Mouse (Mus musculus): ENCODE results near the gene Gm42421.

DNA sequence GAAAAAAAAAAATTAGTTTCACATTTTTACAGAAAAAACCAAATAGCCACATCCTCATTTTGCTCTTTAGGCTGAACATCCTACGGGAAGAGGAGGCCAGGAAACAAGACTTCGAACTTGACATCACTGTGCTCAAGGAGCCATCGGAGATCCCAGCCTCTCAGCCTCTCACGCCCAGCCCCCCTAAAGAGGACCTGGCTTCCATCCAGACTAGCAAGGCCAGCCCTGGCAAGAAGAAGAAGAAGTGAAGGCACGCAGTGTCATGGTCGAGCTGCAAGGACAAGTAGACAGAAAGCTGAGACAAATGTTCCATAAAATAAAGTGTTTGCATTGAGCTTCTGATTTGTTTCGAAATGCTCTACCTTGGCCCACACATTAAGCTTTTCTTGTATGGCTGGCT lies 57.4 kb downstream of the Gm42421 start:
- TF ChIP-seq POLR2A (IDR thresholded peaks at IDR 0.05; ENCODE audit: low read depth, low read length) = no peak
- TF ChIP-seq CTCF (IDR thresholded peaks at IDR 0.05; ENCODE audit: borderline replicate concordance, insufficient read depth, low read length) = no peak
